Mouse (Mus musculus) ES-E14 (cell line): ENCODE results near the gene Eif4ebp2. TPM values are rescaled to one million over a fixed set of nuclear protein-coding genes. Genes with fewer than 3 reads are reported as not detected.

Experiments used
- DNase-seq: peaks from one replicate; pipeline ENCODE4 v3.0.0-alpha.2; 2013; ENCODE audit warnings: low read depth, low spot score
- H3K27ac ChIP-seq: 2 replicates; pipeline ENCODE4 v1.5.1; 2012; ENCODE audit warnings: low read depth, mild to moderate bottlenecking, low read length, moderate library complexity, mixed read lengths; ENCODE audit not compliant: poor library complexity, insufficient read depth, severe bottlenecking
- H3K36me3 ChIP-seq: 2 replicates; pipeline ENCODE4 v1.6.1; 2012; ENCODE audit warnings: mild to moderate bottlenecking, low read length, moderate library complexity, mixed read lengths; ENCODE audit not compliant: control insufficient read depth, poor library complexity, insufficient read depth, severe bottlenecking
- H3K4me1 ChIP-seq, 2 experiments: fragments of 150-350 bp in 1 of 2; sonication (generic) in 1 of 2; 2 replicates each; pipeline ENCODE4 v1.6.1; 2012; ENCODE audit warnings: low read length in 2 of 2, mild to moderate bottlenecking in 1 of 2, mixed read lengths in 1 of 2; ENCODE audit not compliant: control insufficient read depth in 2 of 2, insufficient read depth in 2 of 2, poor library complexity in 1 of 2
- H3K4me3 ChIP-seq, 2 experiments: fragments of 150-350 bp in 1 of 2; sonication (generic) in 1 of 2; 2 replicates each; pipeline ENCODE4 v1.5.1; 2012; ENCODE audit warnings: low read length in 2 of 2, low read depth in 1 of 2, mild to moderate bottlenecking in 1 of 2, mixed read lengths in 1 of 2; ENCODE audit not compliant: insufficient read depth in 1 of 2, poor library complexity in 1 of 2, severe bottlenecking in 1 of 2
- H3K9ac ChIP-seq: 2 replicates; pipeline ENCODE4 v1.6.1; 2012; ENCODE audit warnings: low read depth, mild to moderate bottlenecking, low read length, mixed read lengths; ENCODE audit not compliant: poor library complexity, insufficient read depth, severe bottlenecking
- H3K9me3 ChIP-seq: fragments of 150-350 bp; sonication (generic); 2 replicates; pipeline ENCODE4 v1.6.1; 2012; ENCODE audit warnings: low read depth, mild to moderate bottlenecking, low read length; ENCODE audit not compliant: control insufficient read depth, insufficient read depth
- CHD2 ChIP-seq: IDR thresholded peaks from 2 replicates; pipeline ENCODE4 v1.6.1; 2014; ENCODE audit warnings: mild to moderate bottlenecking, low read depth, low read length, inconsistent platforms
- HCFC1 ChIP-seq: IDR thresholded peaks from 2 replicates; pipeline ENCODE4 v1.6.1; 2012; ENCODE audit warnings: low read length, inconsistent platforms, borderline replicate concordance; ENCODE audit not compliant: insufficient read depth
- MAFK ChIP-seq: IDR thresholded peaks from 2 replicates; pipeline ENCODE4 v1.6.1; 2014; ENCODE audit warnings: mild to moderate bottlenecking, low read depth, low read length, inconsistent platforms; ENCODE audit not compliant: insufficient read depth
- ZC3H11A ChIP-seq: IDR thresholded peaks from 2 replicates; pipeline ENCODE4 v1.6.1; 2012; ENCODE audit warnings: low read depth, mild to moderate bottlenecking, inconsistent platforms, low read length, borderline replicate concordance
- ZNF384 ChIP-seq: IDR thresholded peaks from 2 replicates; pipeline ENCODE4 v1.6.1; 2012; ENCODE audit warnings: low read depth, low read length, inconsistent platforms
- in situ Hi-C, 2 experiments: fragments of 600-800 bp; cut with MboI; formaldehyde crosslinking; loops; one replicate each; pipeline ENCODE4 v1.15.1; 2025; ENCODE audit warnings: low sequenced_read_pairs in 2 of 2, inconsistent platforms in 1 of 2; ENCODE audit not compliant: unreplicated experiment in 2 of 2
- total RNA-seq: library from RNA; depleted of rRNA; stranded (reverse); fragments of 300-350 nt; gene quantifications from 2 replicates; pipeline ENCODE4 v1.2.3, GENCODE M21; 2012

The Eif4ebp2 gene
- total RNA-seq, 1 experiment, result 32.3 TPM

GRCm38 (mm10) chr10:61479461-61479860 is 27.0 kb upstream of the Eif4ebp2 start:
- Histone ChIP-seq H3K4me3 (no peak overlapping the region), H3K36me3 (no peaks in the 10 kb centered on the region), H3K9ac (no peak overlapping the region), H3K4me1 (no peaks in the 10 kb centered on the region; a peak in 1 of 4 replicates), H3K9me3 (no peaks in the 10 kb centered on the region), H3K27ac (no peak overlapping the region)
- DNase-seq, result no peak
- in situ Hi-C loops, result no loop called here
- TF ChIP-seq MAFK (no peak), HCFC1 (no peak), ZNF384 (no peak), CHD2 (no peak), ZC3H11A (no peak)

- no peaks in the 10 kb centered on the region; a peak in 1 of 4 replicates for H3K4me1 ChIP-seq
- no peaks in the 10 kb centered on the region for H3K36me3 ChIP-seq
- H3K9me3 ChIP-seq, result no peaks in the 10 kb centered on the region
- H3K9ac ChIP-seq, result peak overlapping the region; percentile 74
- in situ Hi-C loops, result no loop called here
- no peak for DNase-seq
- peak overlapping the region; percentile 77 to 94 for H3K4me3 ChIP-seq
- TF ChIP-seq ZNF384, result no peak
- TF ChIP-seq ZC3H11A, result no peak
- no peak for TF ChIP-seq HCFC1
- no peak for TF ChIP-seq CHD2
- no peak overlapping the region for H3K27ac ChIP-seq
Observed at GRCm38 (mm10) chr10:61476440-61477165, 24.1 kb upstream of the Eif4ebp2 start.

- TF ChIP-seq ZC3H11A, result no peak
- TF ChIP-seq CHD2, result no peak
- TF ChIP-seq MAFK, result no peak
- in situ Hi-C loops, result no loop called here
- peak within 1 kb of the TSS; percentile 74 for H3K9ac ChIP-seq
- no peaks in the 10 kb centered on the region for H3K9me3 ChIP-seq
- H3K36me3 ChIP-seq, result no peaks in the 10 kb centered on the region
- DNase-seq, result peak; percentile 93
- no peaks in the 10 kb centered on the region; a peak in 1 of 4 replicates for H3K4me1 ChIP-seq
- peak within 1 kb of the TSS; percentile 77 to 94 for H3K4me3 ChIP-seq
- no peak within 1 kb of the TSS for H3K27ac ChIP-seq
Observed at GRCm38 (mm10) chr10:61475594-61476439, 23.4 kb upstream of the Eif4ebp2 start, which contains the start of gene Lrrc20. TSS of gene Lrrc20 (plus strand) at chr10:61475801.

GRCm38 (mm10) chr10:61474344-61474743 is 21.9 kb upstream of the Eif4ebp2 start:
- Histone ChIP-seq H3K4me1 (no peaks in the 10 kb centered on the region; a peak in 1 of 4 replicates), H3K36me3 (no peaks in the 10 kb centered on the region), H3K4me3 (no peak overlapping the region), H3K9me3 (no peaks in the 10 kb centered on the region), H3K9ac (no peak overlapping the region), H3K27ac (no peak overlapping the region)
- DNase-seq, result no peak
- in situ Hi-C loops, result no loop called here
- TF ChIP-seq ZC3H11A, result no peak
- no peak for TF ChIP-seq ZNF384
- no peak for TF ChIP-seq MAFK
- no peak for TF ChIP-seq HCFC1
- TF ChIP-seq CHD2, result no peak
